Mouse (Mus musculus) stomach, embryonic 14.5 days (tissue): ENCODE measurements around the gene Paqr7. TPM values are rescaled to one million over a fixed set of nuclear protein-coding genes. Genes with fewer than 3 reads are reported as not detected.
"Not testable (repeated sequence)": the region's sequence is repeated elsewhere in the genome, so short reads cannot be mapped to it uniquely, and the experiment has no call there.

ENCODE experiments used
- ATAC-seq: fragments of 200-750 bp; cut with Nextera tagmentation; 2 replicates; pipeline ENCODE4 v1.8.0; 2017; ENCODE audit warnings: low read depth, moderate TSS enrichment; ENCODE audit not compliant: insufficient number of reproducible peaks, insufficient read depth, low FRiP score
- H3K27ac ChIP-seq: fragments of 300-500 bp; sonication (generic); 2 replicates; pipeline ENCODE4 v1.5.1; 2014; ENCODE audit warnings: mild to moderate bottlenecking, low read length, moderate library complexity, mixed read lengths
- H3K27me3 ChIP-seq: fragments of 300-500 bp; sonication (generic); 2 replicates; pipeline ENCODE4 v1.6.1; 2014; ENCODE audit warnings: low read length, control low read depth, mixed read lengths; ENCODE audit not compliant: control insufficient read depth, insufficient read depth
- H3K36me3 ChIP-seq: fragments of 300-500 bp; sonication (generic); 2 replicates; pipeline ENCODE4 v1.6.1; 2014; ENCODE audit warnings: mild to moderate bottlenecking, control low read depth, low read length, moderate library complexity, mixed read lengths; ENCODE audit not compliant: control insufficient read depth, insufficient read depth
- H3K4me1 ChIP-seq: fragments of 300-500 bp; sonication (generic); 2 replicates; pipeline ENCODE4 v1.6.1; 2014; ENCODE audit warnings: low read length, control low read depth, mixed read lengths; ENCODE audit not compliant: control insufficient read depth, insufficient read depth
- H3K4me2 ChIP-seq: fragments of 300-500 bp; sonication (generic); replicated peaks from 2 replicates; pipeline ENCODE4 v1.6.1; 2014; ENCODE audit warnings: low read depth, low read length, control low read depth
- H3K4me3 ChIP-seq: fragments of 300-500 bp; sonication (generic); 2 replicates; pipeline ENCODE4 v1.5.1; 2014; ENCODE audit warnings: low read depth, low read length, control low read depth
- H3K9ac ChIP-seq: fragments of 300-500 bp; sonication (generic); replicated peaks from 2 replicates; pipeline ENCODE4 v1.6.1; 2014; ENCODE audit warnings: low read depth, mild to moderate bottlenecking, control low read depth, low read length, moderate library complexity, mixed read lengths
- H3K9me3 ChIP-seq: fragments of 300-500 bp; sonication (generic); 2 replicates; pipeline ENCODE4 v1.6.1; 2016; ENCODE audit warnings: low read depth, low read length, control low read depth; ENCODE audit not compliant: control insufficient read depth
- WGBS: fragments of 180-500 bp; shearing (Covaris S2); extraction: QIAGEN DNeasy Blood & Tissue Kit; methylation state at CpG from one replicate; pipeline ENCODE4 v1.1.7; 2014; 5-methylcytosine and 5-hydroxymethylcytosine counted together
- polyA plus RNA-seq: library from polyadenylated mRNA; unstranded; fragments of >200 nt; fragmentation: Nextera tagmentation; extraction: Ambion mirVana; gene quantifications from 2 replicates; pipeline ENCODE4 v1.2.1, GENCODE M21; 2014

Gene Paqr7
- polyA plus RNA-seq, 1 experiment from 2014 or later = 2.3 TPM

GRCm38 (mm10) chr4:134489986-134490665, 6.4 kb upstream of the Paqr7 start:
- H3K36me3 ChIP-seq = no peaks in the 10 kb centered on the region
- 81% methylated on average over 11 of the region's 11 CpGs for WGBS
- no peak overlapping the region for H3K4me2 ChIP-seq
- no peaks in the 10 kb centered on the region for H3K9me3 ChIP-seq
- no peak overlapping the region for H3K4me3 ChIP-seq
- H3K27me3 ChIP-seq = no peaks in the 10 kb centered on the region
- H3K9ac ChIP-seq = no peak overlapping the region
- H3K4me1 ChIP-seq = no peaks in the 10 kb centered on the region
- H3K27ac ChIP-seq = no peak overlapping the region
- ATAC-seq = no peak

- Histone ChIP-seq H3K9ac (no peak overlapping the region), H3K4me1 (no peaks in the 10 kb centered on the region; the same call in 1 of the 2 replicates), H3K9me3 (no peaks in the 10 kb centered on the region), H3K27ac (no peak overlapping the region), H3K4me3 (no peak overlapping the region), H3K4me2 (no peak overlapping the region), H3K27me3 (no peaks in the 10 kb centered on the region), H3K36me3 (no peaks in the 10 kb centered on the region)
- WGBS = 60% methylated on average over 6 of the region's 6 CpGs
- ATAC-seq = 0 out of 2 replicates have a peak, but pooled peaks have one; percentile 5
Observed at GRCm38 (mm10) chr4:134491716-134492115, 4.8 kb upstream of the Paqr7 start.

GRCm38 (mm10) chr4:134494161-134494560, 2.3 kb upstream of the Paqr7 start:
- not testable (repeated sequence) for H3K27ac ChIP-seq, H3K27me3 ChIP-seq, ATAC-seq, H3K4me3 ChIP-seq, H3K9ac ChIP-seq, H3K4me2 ChIP-seq, H3K36me3 ChIP-seq, H3K9me3 ChIP-seq
- WGBS = 88% methylated on average over 6 of the region's 6 CpGs
- H3K4me1 ChIP-seq = peaks cover 14% of the 10 kb centered on the region; the same call in 1 of the 2 replicates

GRCm38 (mm10) chr4:134494780-134495545, 1.5 kb upstream of the Paqr7 start:
- H3K27ac ChIP-seq = no peak overlapping the region
- 0 out of 2 replicates have a peak, but pooled peaks have one; percentile 31 for ATAC-seq
- WGBS = 62% methylated on average over 16 of the region's 16 CpGs

GRCm38 (mm10) chr4:134495546-134495923, 962 bp upstream of the Paqr7 start:
- H3K27ac ChIP-seq = no peak overlapping the region
- H3K27me3 ChIP-seq = no peaks in the 10 kb centered on the region
- H3K4me2 ChIP-seq = no peak overlapping the region
- peaks cover 14% of the 10 kb centered on the region; the same call in 1 of the 2 replicates for H3K4me1 ChIP-seq
- no peak overlapping the region for H3K4me3 ChIP-seq
- no peaks in the 10 kb centered on the region for H3K36me3 ChIP-seq
- no peak overlapping the region for H3K9ac ChIP-seq
- no peaks in the 10 kb centered on the region for H3K9me3 ChIP-seq
- WGBS = 71% methylated on average over 5 of the region's 5 CpGs
- ATAC-seq = no peak

More at GRCm38 (mm10) chr4:134494780-134495545, 1.5 kb upstream of the Paqr7 start:
- Histone ChIP-seq H3K36me3 (no peaks in the 10 kb centered on the region), H3K4me3 (no peak overlapping the region), H3K4me2 (no peak overlapping the region), H3K9ac (no peak overlapping the region), H3K27me3 (no peaks in the 10 kb centered on the region), H3K9me3 (no peaks in the 10 kb centered on the region), H3K4me1 (peaks cover 14% of the 10 kb centered on the region; the same call in 1 of the 2 replicates)

- peak overlapping the region; percentile 29; the same call in 1 of the 2 replicates for H3K9ac ChIP-seq
- H3K9me3 ChIP-seq = no peaks in the 10 kb centered on the region
- peak overlapping the region; percentile 95 for H3K4me2 ChIP-seq
- H3K36me3 ChIP-seq = no peaks in the 10 kb centered on the region
- H3K4me3 ChIP-seq = peak overlapping the region; percentile 52
- no peak overlapping the region for H3K27ac ChIP-seq
- peaks cover 14% of the 10 kb centered on the region; the same call in 1 of the 2 replicates for H3K4me1 ChIP-seq
- ATAC-seq = peak; percentile 28; the same call in 1 of the 2 replicates
- no peaks in the 10 kb centered on the region for H3K27me3 ChIP-seq
- 10% methylated on average over 6 of the region's 6 CpGs for WGBS
Observed at GRCm38 (mm10) chr4:134497223-134497622, 726 bp downstream of the Paqr7 start.

- no peak overlapping the region for H3K4me3 ChIP-seq
- H3K4me2 ChIP-seq = 0 out of 2 replicates have a peak overlapping the region, but pooled peaks have one; percentile 95
- 73% methylated on average over 12 of the region's 12 CpGs for WGBS
- H3K4me1 ChIP-seq = peaks cover 14% of the 10 kb centered on the region; the same call in 1 of the 2 replicates
- H3K9ac ChIP-seq = no peak overlapping the region
- H3K27ac ChIP-seq = no peak overlapping the region
- no peaks in the 10 kb centered on the region for H3K9me3 ChIP-seq
- ATAC-seq = no peak
- no peaks in the 10 kb centered on the region for H3K27me3 ChIP-seq
- no peaks in the 10 kb centered on the region for H3K36me3 ChIP-seq
Observed at GRCm38 (mm10) chr4:134497986-134498731, 1.7 kb downstream of the Paqr7 start.

- not testable (repeated sequence) for H3K9me3 ChIP-seq, H3K36me3 ChIP-seq, H3K4me3 ChIP-seq, H3K4me2 ChIP-seq, H3K27ac ChIP-seq, H3K27me3 ChIP-seq, ATAC-seq, H3K9ac ChIP-seq
- H3K4me1 ChIP-seq = peaks cover 14% of the 10 kb centered on the region; the same call in 1 of the 2 replicates
- WGBS = 86% methylated on average over 6 of the region's 6 CpGs
Observed at GRCm38 (mm10) chr4:134498983-134499382, 2.5 kb downstream of the Paqr7 start.
